Mouse (Mus musculus): ENCODE measurements around the gene Btbd19. TPM values are rescaled to one million over a fixed set of nuclear protein-coding genes. Genes with fewer than 3 reads are reported as not detected.

The Btbd19 gene
- polyA plus RNA-seq, 1 experiment from 2014 or later = 3.9 TPM

DNA sequence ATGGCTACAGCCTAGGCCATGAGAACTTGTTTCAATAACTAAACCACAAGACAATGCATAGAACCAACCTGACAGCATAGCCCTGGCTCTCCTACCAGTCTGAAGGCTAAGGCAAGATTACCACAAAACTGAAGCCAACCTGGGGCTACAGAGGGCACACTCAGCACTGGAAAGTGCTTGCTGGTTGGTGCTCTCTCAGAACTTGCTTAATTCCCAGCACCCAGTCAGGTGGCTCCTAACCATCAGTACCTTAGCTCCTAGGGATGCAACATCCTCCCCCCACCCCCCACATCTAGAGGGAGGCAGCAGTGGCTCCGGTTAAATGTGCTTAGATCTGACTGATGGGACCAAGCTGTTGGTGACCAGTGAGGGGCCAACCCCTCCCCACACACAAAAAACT lies 25.9 kb upstream of the Btbd19 start:
- H3K36me3 ChIP-seq (ENCODE audit: control insufficient read depth, insufficient read depth, low read length) = peaks cover 27% of the 10 kb centered on the region
- ATAC-seq = no peak
- H3K9ac ChIP-seq (ENCODE audit: low read depth, low read length) = no peak overlapping the region
- H3K4me3 ChIP-seq (ENCODE audit: low read depth, low read length) = no peak overlapping the region
- H3K4me1 ChIP-seq (ENCODE audit: control insufficient read depth, insufficient read depth, low read length) = peaks cover 12% of the 10 kb centered on the region
- H3K27me3 ChIP-seq (ENCODE audit: control insufficient read depth, insufficient read depth, low read depth, low read length) = no peaks in the 10 kb centered on the region
- WGBS = 89% methylated on average over 1 of the region's 1 CpGs
- H3K4me2 ChIP-seq (ENCODE audit: low read length) = no peak overlapping the region
- no peaks in the 10 kb centered on the region for H3K9me3 ChIP-seq (replicated peaks; ENCODE audit: control insufficient read depth, low read length, poor library complexity, severe bottlenecking)
- no peak overlapping the region for H3K27ac ChIP-seq (ENCODE audit: low read length)

DNA sequence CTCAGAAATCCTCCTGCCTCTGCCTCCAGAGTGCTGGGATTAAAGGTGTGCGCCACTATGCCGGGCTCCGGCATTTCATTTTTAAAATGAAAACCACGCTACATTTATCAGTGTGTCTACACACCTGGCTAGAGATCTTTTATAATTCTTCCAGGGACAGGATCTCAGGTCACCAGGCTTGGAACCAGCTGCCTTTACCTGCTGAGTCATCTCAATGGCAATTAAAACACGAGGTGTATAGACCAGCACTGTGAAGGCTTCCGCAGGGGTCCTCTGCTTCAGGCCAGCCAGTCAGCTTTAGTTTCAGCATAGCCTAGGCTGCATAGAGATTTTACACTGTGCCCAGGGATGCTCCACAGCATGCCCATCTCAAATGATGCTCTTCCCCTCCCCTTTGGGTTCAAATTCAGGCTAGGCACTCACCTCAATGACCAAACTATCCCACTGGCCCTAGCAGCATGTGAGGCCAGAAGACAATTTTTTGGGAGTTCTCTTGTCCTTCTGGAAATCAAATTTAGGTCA lies 24.7 kb upstream of the Btbd19 start:
- Histone ChIP-seq H3K4me2 (ENCODE audit: low read length) (no peak overlapping the region), H3K4me3 (ENCODE audit: low read depth, low read length) (no peak overlapping the region), H3K4me1 (ENCODE audit: control insufficient read depth, insufficient read depth, low read length) (peaks cover 12% of the 10 kb centered on the region), H3K27me3 (ENCODE audit: control insufficient read depth, insufficient read depth, low read depth, low read length) (no peaks in the 10 kb centered on the region), H3K9ac (ENCODE audit: low read depth, low read length) (no peak overlapping the region), H3K36me3 (ENCODE audit: control insufficient read depth, insufficient read depth, low read length) (peaks cover 27% of the 10 kb centered on the region), H3K9me3 (replicated peaks; ENCODE audit: control insufficient read depth, low read length, poor library complexity, severe bottlenecking) (no peaks in the 10 kb centered on the region), H3K27ac (ENCODE audit: low read length) (no peak overlapping the region)
- ATAC-seq = no peak
- 93% methylated on average over 6 of the region's 6 CpGs for WGBS

DNA sequence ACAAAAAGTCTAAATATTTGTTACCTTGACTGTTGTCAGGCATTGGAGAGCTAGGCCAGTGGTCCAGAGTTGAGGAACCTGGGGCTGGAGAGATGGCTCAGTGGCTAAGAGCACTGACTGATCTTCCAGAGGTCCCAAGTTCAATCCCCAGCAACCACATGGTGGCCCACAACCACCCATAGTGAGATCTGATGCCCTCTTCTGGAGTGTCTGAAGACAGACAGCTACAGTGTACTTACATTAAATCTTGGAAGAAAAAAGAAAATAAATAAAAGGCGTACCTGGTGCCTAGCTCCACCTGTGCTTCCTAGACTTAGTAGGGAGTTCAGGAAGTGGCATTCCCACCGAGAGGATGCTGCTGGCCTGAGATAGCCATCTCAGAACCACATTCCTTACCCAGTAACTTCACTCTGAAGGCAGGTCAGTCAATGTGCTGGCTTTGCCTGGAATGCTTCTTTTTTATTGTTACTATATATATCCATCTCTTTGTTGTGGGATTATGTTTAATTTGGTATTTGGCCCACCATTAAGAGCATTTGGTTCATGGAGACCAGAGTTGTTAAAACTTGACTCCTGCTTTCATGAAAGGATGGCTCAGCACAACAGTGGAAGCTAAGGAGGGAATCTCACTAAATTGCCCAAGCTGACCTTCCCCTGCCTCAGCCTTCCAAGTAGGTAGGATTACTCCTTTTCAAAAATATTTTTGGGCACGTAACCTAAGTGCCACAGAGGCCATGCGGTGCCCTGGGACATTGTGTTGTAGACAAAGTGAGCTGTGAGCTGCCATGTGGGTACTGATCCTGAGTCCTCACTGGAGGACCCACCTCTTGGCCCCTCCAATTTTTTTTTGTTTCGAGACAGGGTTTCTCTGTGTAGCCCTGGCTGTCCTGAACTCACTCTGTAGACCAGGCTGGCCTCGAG lies 24.0 kb upstream of the Btbd19 start:
- no peak for ATAC-seq
- H3K9ac ChIP-seq (ENCODE audit: low read depth, low read length) = no peak overlapping the region
- WGBS = 79% methylated on average over 6 of the region's 6 CpGs

DNA sequence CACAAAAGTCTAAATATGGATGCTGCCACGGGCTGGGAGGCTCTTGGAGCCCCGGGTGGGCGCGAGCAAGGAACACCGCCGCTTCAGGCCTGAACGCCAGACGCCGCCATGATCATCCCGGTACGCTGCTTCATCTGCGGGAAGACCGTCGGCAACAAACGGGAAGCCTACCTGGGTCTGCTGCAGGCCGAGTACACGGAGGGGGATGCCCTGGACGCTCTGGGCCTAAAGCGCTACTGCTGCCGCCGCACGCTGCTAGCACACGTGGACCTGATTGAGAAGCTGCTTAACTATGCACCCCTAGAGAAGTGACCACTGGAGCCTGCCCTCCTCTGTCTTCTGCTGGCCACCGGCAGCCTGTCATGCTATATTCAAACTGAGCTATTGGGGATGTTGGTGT lies 23.3 kb upstream of the Btbd19 start:
- H3K4me3 ChIP-seq (ENCODE audit: low read depth, low read length) = no peak overlapping the region
- H3K36me3 ChIP-seq (ENCODE audit: control insufficient read depth, insufficient read depth, low read length) = peaks cover 27% of the 10 kb centered on the region
- no peak overlapping the region for H3K4me2 ChIP-seq (ENCODE audit: low read length)
- H3K4me1 ChIP-seq (ENCODE audit: control insufficient read depth, insufficient read depth, low read length) = peaks cover 2% of the 10 kb centered on the region; the same call in 1 of the 2 replicates
- no peak overlapping the region for H3K9ac ChIP-seq (ENCODE audit: low read depth, low read length)
- H3K27ac ChIP-seq (ENCODE audit: low read length) = no peak overlapping the region
- H3K27me3 ChIP-seq (ENCODE audit: control insufficient read depth, insufficient read depth, low read depth, low read length) = no peaks in the 10 kb centered on the region
- no peak for ATAC-seq
- no peaks in the 10 kb centered on the region for H3K9me3 ChIP-seq (replicated peaks; ENCODE audit: control insufficient read depth, low read length, poor library complexity, severe bottlenecking)
- WGBS = 68% methylated on average over 24 of the region's 24 CpGs

More for the DNA sequence above, 24.0 kb upstream of the Btbd19 start:
- Histone ChIP-seq H3K4me1 (ENCODE audit: control insufficient read depth, insufficient read depth, low read length) (peaks cover 7% of the 10 kb centered on the region), H3K4me3 (ENCODE audit: low read depth, low read length) (no peak overlapping the region), H3K27ac (ENCODE audit: low read length) (no peak overlapping the region), H3K36me3 (ENCODE audit: control insufficient read depth, insufficient read depth, low read length) (peaks cover 27% of the 10 kb centered on the region), H3K27me3 (ENCODE audit: control insufficient read depth, insufficient read depth, low read depth, low read length) (no peaks in the 10 kb centered on the region), H3K9me3 (replicated peaks; ENCODE audit: control insufficient read depth, low read length, poor library complexity, severe bottlenecking) (no peaks in the 10 kb centered on the region), H3K4me2 (ENCODE audit: low read length) (no peak overlapping the region)

DNA sequence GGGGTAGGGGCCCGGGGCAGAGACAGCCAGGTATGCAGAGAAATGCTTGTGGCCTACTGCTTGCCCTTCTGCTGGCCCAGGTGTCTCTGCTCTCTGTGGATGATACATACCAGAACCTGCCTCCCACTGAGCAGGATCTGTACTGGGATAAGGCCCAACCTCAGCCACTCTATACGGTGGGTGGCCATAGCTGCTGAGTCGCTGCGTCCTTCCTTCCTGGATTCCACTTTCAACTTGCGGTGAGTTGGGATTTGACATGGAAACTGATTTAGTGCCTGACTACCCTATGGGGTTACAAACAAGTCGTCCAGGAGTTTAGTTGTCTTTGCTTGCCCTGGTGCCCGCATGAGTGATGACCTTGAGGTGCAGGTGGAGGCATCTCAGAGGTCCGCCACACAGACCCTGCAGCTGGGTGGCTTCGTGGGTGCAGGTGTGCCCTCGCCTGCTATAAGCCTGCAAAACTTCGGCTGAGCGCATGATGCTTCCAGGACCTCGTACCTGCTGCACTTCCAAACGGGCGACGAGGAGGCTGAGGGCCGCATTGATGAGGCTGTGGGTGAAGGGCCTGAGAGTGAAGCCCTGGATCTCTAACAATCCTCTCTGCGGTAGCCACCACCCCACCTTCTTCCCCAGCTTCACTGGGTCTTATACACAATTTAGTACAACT lies 22.7 kb upstream of the Btbd19 start:
- no peak overlapping the region for H3K4me2 ChIP-seq (ENCODE audit: low read length)
- no peak overlapping the region for H3K27ac ChIP-seq (ENCODE audit: low read length)
- H3K9ac ChIP-seq (ENCODE audit: low read depth, low read length) = no peak overlapping the region
- H3K4me1 ChIP-seq (ENCODE audit: control insufficient read depth, insufficient read depth, low read length) = peaks cover 2% of the 10 kb centered on the region; the same call in 1 of the 2 replicates
- ATAC-seq = no peak
- peaks cover 21% of the 10 kb centered on the region for H3K36me3 ChIP-seq (ENCODE audit: control insufficient read depth, insufficient read depth, low read length)
- H3K27me3 ChIP-seq (ENCODE audit: control insufficient read depth, insufficient read depth, low read depth, low read length) = no peaks in the 10 kb centered on the region
- WGBS = 88% methylated on average over 18 of the region's 18 CpGs
- H3K4me3 ChIP-seq (ENCODE audit: low read depth, low read length) = no peak overlapping the region
- no peaks in the 10 kb centered on the region for H3K9me3 ChIP-seq (replicated peaks; ENCODE audit: control insufficient read depth, low read length, poor library complexity, severe bottlenecking)

DNA sequence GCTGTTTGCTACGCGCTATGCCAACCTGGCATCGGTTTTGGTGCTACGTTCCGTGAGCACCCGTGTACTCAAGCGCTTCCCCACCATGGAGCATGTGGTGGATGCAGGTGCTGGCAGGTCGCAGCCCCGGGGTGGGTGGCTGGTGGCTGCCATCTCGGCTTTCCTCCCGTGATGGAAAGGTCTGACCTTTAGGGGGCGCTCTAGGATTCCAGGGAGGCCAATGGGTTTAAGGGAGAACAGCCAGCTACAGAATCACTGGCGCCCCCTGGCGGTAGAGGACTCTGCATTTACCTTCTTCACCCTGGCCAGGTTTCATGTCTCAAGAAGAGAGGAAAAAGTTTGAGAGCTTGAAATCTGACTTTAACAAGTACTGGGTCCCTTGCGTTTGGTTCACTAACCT lies 20.7 kb upstream of the Btbd19 start:
- no peaks in the 10 kb centered on the region for H3K27me3 ChIP-seq (ENCODE audit: control insufficient read depth, insufficient read depth, low read depth, low read length)
- no peak overlapping the region for H3K27ac ChIP-seq (ENCODE audit: low read length)
- 26% methylated on average over 15 of the region's 15 CpGs for WGBS

DNA sequence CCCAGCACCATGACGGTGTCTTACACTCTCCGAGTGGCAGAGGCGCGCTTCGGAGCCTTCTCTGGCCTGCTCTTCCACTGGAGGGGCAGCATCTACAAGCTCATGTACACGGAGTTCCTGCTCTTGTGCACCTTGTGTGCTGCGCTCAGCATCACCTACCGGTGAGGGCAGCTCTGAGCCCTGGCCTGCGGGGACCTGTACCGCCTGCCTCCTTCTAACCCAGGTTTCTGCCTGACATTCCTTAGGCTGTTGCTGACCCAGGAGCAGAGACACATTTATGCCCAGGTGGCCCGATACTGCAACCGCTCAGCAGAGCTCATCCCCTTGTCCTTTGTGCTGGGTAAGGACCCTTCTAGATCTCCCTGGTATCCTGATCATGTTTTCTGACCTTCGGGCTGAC lies 19.7 kb upstream of the Btbd19 start:
- Histone ChIP-seq H3K27ac (ENCODE audit: low read length) (no peak overlapping the region), H3K4me1 (ENCODE audit: control insufficient read depth, insufficient read depth, low read length) (no peaks in the 10 kb centered on the region), H3K4me3 (ENCODE audit: low read depth, low read length) (no peak overlapping the region), H3K36me3 (ENCODE audit: control insufficient read depth, insufficient read depth, low read length) (peaks cover under 1% of the 10 kb centered on the region; the same call in 1 of the 2 replicates), H3K9ac (ENCODE audit: low read depth, low read length) (no peak overlapping the region), H3K27me3 (ENCODE audit: control insufficient read depth, insufficient read depth, low read depth, low read length) (no peaks in the 10 kb centered on the region), H3K4me2 (ENCODE audit: low read length) (no peak overlapping the region), H3K9me3 (replicated peaks; ENCODE audit: control insufficient read depth, low read length, poor library complexity, severe bottlenecking) (no peaks in the 10 kb centered on the region)
- no peak for ATAC-seq
- 95% methylated on average over 13 of the region's 13 CpGs for WGBS

More for the DNA sequence above, 20.7 kb upstream of the Btbd19 start:
- H3K36me3 ChIP-seq (ENCODE audit: control insufficient read depth, insufficient read depth, low read length) = peaks cover 7% of the 10 kb centered on the region
- ATAC-seq = no peak
- no peak overlapping the region for H3K4me3 ChIP-seq (ENCODE audit: low read depth, low read length)
- no peaks in the 10 kb centered on the region for H3K4me1 ChIP-seq (ENCODE audit: control insufficient read depth, insufficient read depth, low read length)
- H3K9ac ChIP-seq (ENCODE audit: low read depth, low read length) = no peak overlapping the region
- H3K9me3 ChIP-seq (replicated peaks; ENCODE audit: control insufficient read depth, low read length, poor library complexity, severe bottlenecking) = no peaks in the 10 kb centered on the region
- H3K4me2 ChIP-seq (ENCODE audit: low read length) = no peak overlapping the region

DNA sequence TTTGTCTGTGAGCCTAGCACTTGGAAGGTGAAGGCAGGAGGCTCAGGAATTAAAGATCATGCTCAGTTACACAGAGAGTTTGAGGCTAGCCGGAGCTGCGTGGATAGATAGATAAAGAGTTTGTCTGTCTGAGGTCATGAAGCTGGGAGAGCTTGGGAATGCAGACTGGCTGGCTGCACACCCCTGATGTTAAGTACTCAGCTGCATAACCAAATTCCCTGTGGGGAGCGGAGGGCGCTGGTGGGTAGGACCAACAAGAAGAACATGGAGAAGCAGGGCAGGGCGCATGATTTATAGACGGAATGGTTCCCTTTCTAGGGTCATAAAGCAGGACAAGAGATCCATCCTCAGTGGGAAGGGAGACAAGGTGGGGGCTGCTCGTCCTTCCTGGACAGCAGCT lies 17.5 kb upstream of the Btbd19 start:
- Histone ChIP-seq H3K36me3 (ENCODE audit: control insufficient read depth, insufficient read depth, low read length) (no peaks in the 10 kb centered on the region), H3K4me3 (ENCODE audit: low read depth, low read length) (no peak overlapping the region), H3K4me1 (ENCODE audit: control insufficient read depth, insufficient read depth, low read length) (no peaks in the 10 kb centered on the region), H3K4me2 (ENCODE audit: low read length) (no peak overlapping the region), H3K9ac (ENCODE audit: low read depth, low read length) (no peak overlapping the region), H3K27me3 (ENCODE audit: control insufficient read depth, insufficient read depth, low read depth, low read length) (no peaks in the 10 kb centered on the region), H3K27ac (ENCODE audit: low read length) (no peak overlapping the region), H3K9me3 (replicated peaks; ENCODE audit: control insufficient read depth, low read length, poor library complexity, severe bottlenecking) (no peaks in the 10 kb centered on the region)
- ATAC-seq = no peak
- 73% methylated on average over 7 of the region's 7 CpGs for WGBS

DNA sequence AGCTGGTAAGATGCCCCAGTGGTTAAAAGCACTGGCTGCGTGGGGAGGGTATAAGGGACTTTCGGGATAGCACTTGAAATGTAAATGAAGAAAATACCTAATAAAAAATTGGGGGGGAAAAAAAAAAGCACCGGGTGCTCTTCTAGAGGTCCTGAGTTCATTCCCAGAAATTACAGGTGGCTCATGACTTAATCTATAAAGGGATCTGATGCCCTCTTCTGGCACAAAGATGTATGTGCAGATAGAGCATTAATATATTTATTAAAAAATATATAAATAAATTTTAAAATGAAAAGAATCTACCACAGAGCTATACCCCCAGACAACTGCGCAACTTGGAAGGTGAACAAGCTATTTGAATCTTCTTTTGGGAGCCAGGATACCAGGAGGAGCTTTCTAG lies 15.1 kb upstream of the Btbd19 start:
- Histone ChIP-seq H3K9me3 (replicated peaks; ENCODE audit: control insufficient read depth, low read length, poor library complexity, severe bottlenecking) (no peaks in the 10 kb centered on the region), H3K36me3 (ENCODE audit: control insufficient read depth, insufficient read depth, low read length) (no peaks in the 10 kb centered on the region), H3K4me2 (ENCODE audit: low read length) (no peak overlapping the region), H3K4me3 (ENCODE audit: low read depth, low read length) (no peak overlapping the region), H3K27ac (ENCODE audit: low read length) (no peak overlapping the region), H3K9ac (ENCODE audit: low read depth, low read length) (no peak overlapping the region), H3K4me1 (ENCODE audit: control insufficient read depth, insufficient read depth, low read length) (no peaks in the 10 kb centered on the region), H3K27me3 (ENCODE audit: control insufficient read depth, insufficient read depth, low read depth, low read length) (no peaks in the 10 kb centered on the region)
- ATAC-seq = no peak
- WGBS = 37% methylated on average over 4 of the region's 4 CpGs
